Mouse (Mus musculus) c-Kit-positive CD71-positive TER-119-positive erythroid progenitor cells, embryonic 14.5 days (primary cell): ENCODE data around the gene Cacna1b.

Experiments used
- DNase-seq: peaks from one replicate; pipeline ENCODE4 v3.0.0-alpha.2; 2013; ENCODE audit warnings: low spot score

The Cacna1b gene

GRCm38 (mm10) chr2:24763115-24763557 is at the start of gene Cacna1b:
TSS of gene Cacna1b (minus strand) at chr2:24763152.
- peak; percentile 32 for DNase-seq

- no peak for DNase-seq
Observed at GRCm38 (mm10) chr2:24809746-24810145, 46.8 kb upstream of the Cacna1b start.

GRCm38 (mm10) chr2:24807691-24808090 is 44.7 kb upstream of the Cacna1b start:
- DNase-seq = no peak

- DNase-seq = no peak
Observed at GRCm38 (mm10) chr2:24807036-24807435, 44.1 kb upstream of the Cacna1b start.

- no peak for DNase-seq
Observed at GRCm38 (mm10) chr2:24806143-24806542, 43.2 kb upstream of the Cacna1b start.

- no peak for DNase-seq
Observed at GRCm38 (mm10) chr2:24805621-24806020, 42.7 kb upstream of the Cacna1b start.

- no peak for DNase-seq
Observed at GRCm38 (mm10) chr2:24796833-24797457, 34.0 kb upstream of the Cacna1b start.

GRCm38 (mm10) chr2:24787250-24787649 is 24.3 kb upstream of the Cacna1b start:
- no peak for DNase-seq

- no peak for DNase-seq
Observed at GRCm38 (mm10) chr2:24781253-24781652, 18.3 kb upstream of the Cacna1b start.

GRCm38 (mm10) chr2:24776831-24777230 is 13.9 kb upstream of the Cacna1b start:
- DNase-seq = no peak

- no peak for DNase-seq
Observed at GRCm38 (mm10) chr2:24775951-24776587, 13.1 kb upstream of the Cacna1b start.

GRCm38 (mm10) chr2:24774832-24775231 is 11.9 kb upstream of the Cacna1b start:
- no peak for DNase-seq

GRCm38 (mm10) chr2:24770861-24771260 is 7.9 kb upstream of the Cacna1b start:
- DNase-seq = no peak

- DNase-seq = no peak
Observed at GRCm38 (mm10) chr2:24762446-24762960, 449 bp downstream of the Cacna1b start.

GRCm38 (mm10) chr2:24761923-24762445 is 968 bp downstream of the Cacna1b start:
- peak; percentile 40 for DNase-seq

GRCm38 (mm10) chr2:24755276-24755675 is 7.7 kb downstream of the Cacna1b start:
- peak; percentile 19 for DNase-seq

GRCm38 (mm10) chr2:24752599-24752998 is 10.4 kb downstream of the Cacna1b start:
- DNase-seq = no peak

- no peak for DNase-seq
Observed at GRCm38 (mm10) chr2:24750051-24750450, 12.9 kb downstream of the Cacna1b start.

- no peak for DNase-seq
Observed at GRCm38 (mm10) chr2:24747878-24748277, 15.1 kb downstream of the Cacna1b start.

GRCm38 (mm10) chr2:24739701-24740100 is 23.3 kb downstream of the Cacna1b start:
- no peak for DNase-seq

GRCm38 (mm10) chr2:24733157-24733556 is 29.8 kb downstream of the Cacna1b start:
- no peak for DNase-seq

GRCm38 (mm10) chr2:24725865-24726264 is 37.1 kb downstream of the Cacna1b start:
- DNase-seq = no peak

- no peak for DNase-seq
Observed at GRCm38 (mm10) chr2:24719645-24720379, 43.1 kb downstream of the Cacna1b start.
